In genomic region chr13:107812014-107812413, GRCm38 (mm10) we compare ENCODE assay signal across 31 mouse cellular contexts.
DNase-seq lines count a peak whose midpoint lies in the region; ATAC-seq and TF ChIP-seq lines count a peak whose summit lies in the region.
"Had no signal": no experiment of that assay in that cellular context is flagged by ENCODE, and none has a peak within 500 bp of the region (broad histone marks: within the 10 kb centered on the region; RNA-seq: fewer than 3 reads in every experiment).

No protein-coding gene starts in this region.

- no peak for TF ChIP-seq EP300 in stomach, postnatal 0 days (optimal IDR thresholded peaks at IDR 0.05)

- H3K4me2 ChIP-seq in embryonic facial prominence, embryonic 14.5 days (ENCODE audit: low read depth, low read length) = no peak overlapping the region
- no peak overlapping the region for H3K4me2 ChIP-seq in heart, embryonic 11.5 days
- no peak overlapping the region for H3K4me2 ChIP-seq in stomach, embryonic 16.5 days (ENCODE audit: low read depth, low read length)
- no peak overlapping the region for H3K4me2 ChIP-seq in stomach, postnatal 0 days (replicated peaks; ENCODE audit: low read depth)
- H3K4me2 ChIP-seq: embryonic facial prominence, embryonic 13.5 days; heart, embryonic 13.5 days; hindbrain, embryonic 14.5 days; lung, embryonic 15.5 days; midbrain, embryonic 11.5 days had no signal

- H3K9ac ChIP-seq in embryonic facial prominence, embryonic 14.5 days (ENCODE audit: low read depth, low read length) = no peak overlapping the region
- no peak overlapping the region for H3K9ac ChIP-seq in heart, embryonic 11.5 days (ENCODE audit: low read depth, low read length)
- H3K9ac ChIP-seq in stomach, embryonic 16.5 days (ENCODE audit: low read length) = no peak overlapping the region
- H3K9ac ChIP-seq in stomach, postnatal 0 days (ENCODE audit: low read length) = no peak overlapping the region
- H3K9ac ChIP-seq: embryonic facial prominence, embryonic 13.5 days; heart, embryonic 13.5 days; hindbrain, embryonic 14.5 days; liver, embryonic 14.5 days; lung, embryonic 15.5 days had no signal

- ATAC-seq in embryonic facial prominence, embryonic 14.5 days (ENCODE audit: low read depth) = no peak
- ATAC-seq in heart, embryonic 11.5 days (replicated peaks; ENCODE audit: insufficient number of reproducible peaks, low FRiP score, low TSS enrichment) = no peak
- ATAC-seq in stomach, embryonic 16.5 days (ENCODE audit: insufficient read depth, low FRiP score) = no peak
- ATAC-seq in stomach, postnatal 0 days (ENCODE audit: low FRiP score, low TSS enrichment) = no peak
- no peak for ATAC-seq in megakaryocyte, adult 5-6 weeks (ENCODE audit: poor library complexity, severe bottlenecking)
- ATAC-seq: intestine, postnatal 0 days; midbrain, embryonic 16.5 days; Patski had no signal

- WGBS in embryonic facial prominence, embryonic 14.5 days = 40% methylated on average over 5 of the region's 5 CpGs
- 83% methylated on average over 5 of the region's 5 CpGs for WGBS in embryonic facial prominence, embryonic 10.5 days
- WGBS in heart, embryonic 10.5 days = 67% methylated on average over 5 of the region's 5 CpGs
- 64% methylated on average over 5 of the region's 5 CpGs for WGBS in heart, embryonic 11.5 days (ENCODE audit: insufficient replicate concordance)
- WGBS in stomach, embryonic 16.5 days = 34% methylated on average over 5 of the region's 5 CpGs
- WGBS in stomach, postnatal 0 days = 27% methylated on average over 5 of the region's 5 CpGs

- H3K27ac ChIP-seq in embryonic facial prominence, embryonic 14.5 days (replicated peaks; ENCODE audit: low read depth, low read length) = 0 out of 2 replicates have a peak overlapping the region, but pooled peaks have one; percentile 6
- H3K27ac ChIP-seq in embryonic facial prominence, embryonic 10.5 days (replicated peaks) = no peak overlapping the region
- 0 out of 2 replicates have a peak overlapping the region, but pooled peaks have one; percentile 23 for H3K27ac ChIP-seq in heart, embryonic 10.5 days
- H3K27ac ChIP-seq in heart, embryonic 11.5 days (ENCODE audit: low read depth, low read length) = no peak overlapping the region
- H3K27ac ChIP-seq in stomach, embryonic 16.5 days (ENCODE audit: low read length) = peak overlapping the region; percentile 52; the same call in 1 of the 2 replicates
- H3K27ac ChIP-seq in stomach, postnatal 0 days (replicated peaks) = no peak overlapping the region
- H3K27ac ChIP-seq: embryonic facial prominence, embryonic 13.5 days; heart, embryonic 13.5 days; hindbrain, embryonic 14.5 days; liver, embryonic 14.5 days; lung, embryonic 15.5 days had no signal

- DNase-seq in embryonic facial prominence, embryonic 14.5 days (ENCODE audit: low spot score) = no peak
- no peak for DNase-seq in embryonic facial prominence, embryonic 10.5 days (ENCODE audit: low spot score)
- peak; percentile 4 for DNase-seq in heart, embryonic 10.5 days (ENCODE audit: low spot score)
- DNase-seq in stomach, postnatal 0 days (ENCODE audit: low spot score) = no peak
- no peak for DNase-seq in embryo, embryonic 11 days
- DNase-seq: adrenal gland, postnatal 14 days; cerebellum, adult 2 months; cerebellum, postnatal 14 days; gastrocnemius, postnatal 25 days; heart, adult 11 months; heart, postnatal 10 days; kidney, postnatal 36 days; liver; right cerebral cortex, adult 18-20 months; spleen, adult 18-20 months; thymus, adult 2 months; thymus, postnatal 36 days had no signal

- no peaks in the 10 kb centered on the region for H3K36me3 ChIP-seq in embryonic facial prominence, embryonic 14.5 days (ENCODE audit: control insufficient read depth, insufficient read depth, low read length)
- H3K36me3 ChIP-seq in embryonic facial prominence, embryonic 10.5 days (replicated peaks) = no peaks in the 10 kb centered on the region
- H3K36me3 ChIP-seq in heart, embryonic 10.5 days = no peaks in the 10 kb centered on the region
- no peaks in the 10 kb centered on the region for H3K36me3 ChIP-seq in heart, embryonic 11.5 days (ENCODE audit: control insufficient read depth, insufficient read depth, low read length)
- H3K36me3 ChIP-seq in stomach, embryonic 16.5 days (ENCODE audit: control insufficient read depth, insufficient read depth, low read length) = no peaks in the 10 kb centered on the region
- H3K36me3 ChIP-seq in stomach, postnatal 0 days (ENCODE audit: control insufficient read depth, insufficient read depth, low read length) = no peaks in the 10 kb centered on the region
- H3K36me3 ChIP-seq: embryonic facial prominence, embryonic 13.5 days; G1E; heart, embryonic 13.5 days; lung, embryonic 15.5 days had no signal

- H3K4me1 ChIP-seq in embryonic facial prominence, embryonic 14.5 days (ENCODE audit: control insufficient read depth, insufficient read depth, low read length) = 0 out of 2 replicates have a peak, but pooled peaks cover 8% of the 10 kb centered on the region
- peaks cover 27% of the 10 kb centered on the region for H3K4me1 ChIP-seq in embryonic facial prominence, embryonic 10.5 days
- peaks cover 12% of the 10 kb centered on the region; the same call in 1 of the 2 replicates for H3K4me1 ChIP-seq in heart, embryonic 10.5 days
- H3K4me1 ChIP-seq in heart, embryonic 11.5 days (ENCODE audit: control insufficient read depth, insufficient read depth, low read length) = peaks cover 6% of the 10 kb centered on the region; the same call in 1 of the 2 replicates
- peaks cover 25% of the 10 kb centered on the region for H3K4me1 ChIP-seq in stomach, embryonic 16.5 days (ENCODE audit: control insufficient read depth, insufficient read depth, low read length)
- H3K4me1 ChIP-seq in stomach, postnatal 0 days (replicated peaks; ENCODE audit: control insufficient read depth, insufficient read depth) = peaks cover 11% of the 10 kb centered on the region

- TF ChIP-seq CTCF in stomach, postnatal 0 days (IDR thresholded peaks at IDR 0.05; ENCODE audit: low read depth) = no peak

- H3K4me3 ChIP-seq in embryonic facial prominence, embryonic 14.5 days (ENCODE audit: low read depth, low read length) = no peak overlapping the region
- H3K4me3 ChIP-seq in embryonic facial prominence, embryonic 10.5 days = no peak overlapping the region
- H3K4me3 ChIP-seq in heart, embryonic 10.5 days = no peak overlapping the region
- no peak overlapping the region for H3K4me3 ChIP-seq in heart, embryonic 11.5 days (ENCODE audit: low read depth, low read length)
- no peak overlapping the region for H3K4me3 ChIP-seq in stomach, embryonic 16.5 days (replicated peaks; ENCODE audit: low read length)
- no peak overlapping the region for H3K4me3 ChIP-seq in stomach, postnatal 0 days (ENCODE audit: low read depth, low read length)
- H3K4me3 ChIP-seq: embryonic facial prominence, embryonic 13.5 days; erythroblast, embryonic 14.5 days; heart, embryonic 13.5 days; lung, embryonic 15.5 days had no signal

- H3K27me3 ChIP-seq in embryonic facial prominence, embryonic 14.5 days (replicated peaks; ENCODE audit: control insufficient read depth, insufficient read depth, low read length) = no peaks in the 10 kb centered on the region
- H3K27me3 ChIP-seq in embryonic facial prominence, embryonic 10.5 days (replicated peaks; ENCODE audit: low read depth, poor library complexity, severe bottlenecking) = no peaks in the 10 kb centered on the region
- no peaks in the 10 kb centered on the region for H3K27me3 ChIP-seq in heart, embryonic 10.5 days (ENCODE audit: insufficient read depth, poor library complexity, severe bottlenecking)
- no peaks in the 10 kb centered on the region for H3K27me3 ChIP-seq in heart, embryonic 11.5 days (ENCODE audit: control insufficient read depth, insufficient read depth, low read length)
- H3K27me3 ChIP-seq in stomach, embryonic 16.5 days (ENCODE audit: control insufficient read depth, insufficient read depth, low read length) = no peaks in the 10 kb centered on the region
- H3K27me3 ChIP-seq in stomach, postnatal 0 days (ENCODE audit: control insufficient read depth, insufficient read depth, low read length) = no peaks in the 10 kb centered on the region
- H3K27me3 ChIP-seq: embryonic facial prominence, embryonic 13.5 days; heart, embryonic 13.5 days; lung, embryonic 15.5 days; Patski had no signal

- H3K9me3 ChIP-seq in embryonic facial prominence, embryonic 14.5 days (ENCODE audit: control insufficient read depth, low read length) = no peaks in the 10 kb centered on the region
- H3K9me3 ChIP-seq in embryonic facial prominence, embryonic 10.5 days = no peaks in the 10 kb centered on the region
- H3K9me3 ChIP-seq in heart, embryonic 10.5 days = no peaks in the 10 kb centered on the region
- H3K9me3 ChIP-seq in heart, embryonic 11.5 days (replicated peaks; ENCODE audit: control insufficient read depth, low read length) = no peaks in the 10 kb centered on the region
- H3K9me3 ChIP-seq in stomach, embryonic 16.5 days (replicated peaks; ENCODE audit: control insufficient read depth, low read length) = no peaks in the 10 kb centered on the region
- H3K9me3 ChIP-seq in stomach, postnatal 0 days (ENCODE audit: control insufficient read depth, low read length) = no peaks in the 10 kb centered on the region
- H3K9me3 ChIP-seq: embryonic facial prominence, embryonic 13.5 days; G1E; heart, embryonic 13.5 days; lung, embryonic 15.5 days had no signal

Comparison
In these comparisons a context has a peak if more than half of its experiments do, and no peak if none do; other contexts are left out.
1. H3K27ac ChIP-seq: peak in embryonic facial prominence, embryonic 14.5 days (single experiment), heart, embryonic 10.5 days (single experiment) and stomach, embryonic 16.5 days (single experiment); none in embryonic facial prominence, embryonic 10.5 days (single experiment), heart, embryonic 11.5 days (single experiment) and stomach, postnatal 0 days (single experiment).